In the genomic region with DNA sequence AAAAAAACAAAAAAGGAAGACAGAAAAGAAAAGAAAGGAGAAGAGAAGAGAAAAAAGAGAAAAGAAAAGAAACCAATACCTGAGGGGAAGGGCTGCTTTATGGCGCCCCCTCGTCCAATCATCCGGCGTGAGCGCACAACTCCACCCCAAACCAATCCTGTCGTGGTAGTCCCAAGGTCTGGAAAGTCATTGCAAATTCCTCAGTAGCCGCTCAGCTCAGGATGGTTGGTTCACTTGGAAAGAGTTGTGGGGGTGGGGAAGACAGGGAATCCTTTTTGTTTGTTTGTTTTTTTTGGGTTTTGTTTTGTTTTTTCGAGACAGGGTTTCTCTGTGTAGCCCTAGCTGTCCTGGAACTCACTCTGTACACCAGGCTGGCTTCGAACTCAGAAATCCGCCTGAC, we compare ENCODE assay signal across 8 mouse cellular contexts. TPM values are rescaled to one million over a fixed set of nuclear protein-coding genes. Genes with fewer than 3 reads are reported as not detected.
DNase-seq lines count a peak whose midpoint lies in the region; ATAC-seq and TF ChIP-seq lines count a peak whose summit lies in the region.

No protein-coding gene starts in this region.

- no peak overlapping the region for H3K27ac ChIP-seq in forebrain, postnatal 0 days (ENCODE audit: low read depth, low read length)
- no peak overlapping the region for H3K27ac ChIP-seq in liver, embryonic 16.5 days (ENCODE audit: low read length)

- H3K36me3 ChIP-seq in E14TG2a.4 (ENCODE audit: insufficient read depth, low read length): peaks cover 91% of the 10 kb centered on the region
- no peaks in the 10 kb centered on the region for H3K36me3 ChIP-seq in forebrain, postnatal 0 days (ENCODE audit: insufficient read depth)
- no peaks in the 10 kb centered on the region for H3K36me3 ChIP-seq in liver, embryonic 16.5 days (ENCODE audit: control insufficient read depth, insufficient read depth)

- H3K9me3 ChIP-seq in E14TG2a.4 (ENCODE audit: low read length): no peaks in the 10 kb centered on the region
- H3K9me3 ChIP-seq in forebrain, postnatal 0 days (ENCODE audit: low read length): no peaks in the 10 kb centered on the region
- no peaks in the 10 kb centered on the region for H3K9me3 ChIP-seq in liver, embryonic 16.5 days (replicated peaks; ENCODE audit: control insufficient read depth, low read length)

- ATAC-seq in forebrain, postnatal 0 days: no peak
- no peak for ATAC-seq in liver, embryonic 16.5 days (ENCODE audit: low read depth)

- no peak overlapping the region for H3K9ac ChIP-seq in forebrain, postnatal 0 days
- no peak overlapping the region for H3K9ac ChIP-seq in liver, embryonic 16.5 days (ENCODE audit: low read depth, low read length)

- DNase-seq in embryo, embryonic 10.5 days (ENCODE audit: low spot score): peak; percentile 35
- no peak for DNase-seq in embryo, embryonic 9.5 days (ENCODE audit: extremely low spot score)
- no peak for DNase-seq in forebrain, postnatal 0 days
- DNase-seq in spleen, adult 12 weeks (ENCODE audit: low spot score): no peak
- no peak for DNase-seq in ovary, postnatal 14 days (ENCODE audit: low spot score)
- DNase-seq in adrenal gland, postnatal 14 days: no peak

- H3K27me3 ChIP-seq in E14TG2a.4 (ENCODE audit: insufficient read depth, low read length): no peaks in the 10 kb centered on the region
- H3K27me3 ChIP-seq in forebrain, postnatal 0 days (ENCODE audit: insufficient read depth, low read length): no peaks in the 10 kb centered on the region; the same call in 1 of the 2 replicates
- peaks cover 23% of the 10 kb centered on the region for H3K27me3 ChIP-seq in liver, embryonic 16.5 days (ENCODE audit: control insufficient read depth, insufficient read depth, low read depth, low read length)

- H3K4me2 ChIP-seq in forebrain, postnatal 0 days (ENCODE audit: low read depth): peak overlapping the region; percentile 76
- H3K4me2 ChIP-seq in liver, embryonic 16.5 days (ENCODE audit: low read depth, low read length): peak overlapping the region; percentile 83

- WGBS in forebrain, postnatal 0 days: 50% methylated on average over 10 of the region's 10 CpGs
- 20% methylated on average over 10 of the region's 10 CpGs for WGBS in liver, embryonic 16.5 days (ENCODE audit: insufficient replicate concordance)

- no peak for TF ChIP-seq CTCF in E14TG2a.4 (conservative IDR thresholded peaks at IDR 0.05; ENCODE audit: low read length)
- TF ChIP-seq CTCF in forebrain, postnatal 0 days (IDR thresholded peaks at IDR 0.05; ENCODE audit: low read depth): no peak

- H3K4me1 ChIP-seq in E14TG2a.4 (replicated peaks; ENCODE audit: low read depth, low read length): peaks cover 55% of the 10 kb centered on the region
- peaks cover 4% of the 10 kb centered on the region; the same call in 1 of the 2 replicates for H3K4me1 ChIP-seq in forebrain, postnatal 0 days (ENCODE audit: insufficient read depth)
- peaks cover 12% of the 10 kb centered on the region for H3K4me1 ChIP-seq in liver, embryonic 16.5 days (ENCODE audit: control insufficient read depth, low read depth, low read length)

- peak overlapping the region; percentile 95 for H3K4me3 ChIP-seq in E14TG2a.4 (replicated peaks; ENCODE audit: low read length)
- H3K4me3 ChIP-seq in forebrain, postnatal 0 days (ENCODE audit: low read depth, low read length): 0 out of 2 replicates have a peak overlapping the region, but pooled peaks have one; percentile 43
- peak overlapping the region; percentile 62 for H3K4me3 ChIP-seq in liver, embryonic 16.5 days (ENCODE audit: low read depth, low read length)

RNA-seq across cellular contexts. Expression of gene Tet1, which starts 23.3 kb away (rescaled TPM):
- 26.2 and 32.7 TPM in 2 replicates for total RNA-seq in forebrain, postnatal 0 days (2014; rRNA removed)
- polyA plus RNA-seq in forebrain, postnatal 0 days (2015; fragmentation: Nextera tagmentation; extraction: Ambion mirVana): 17.2 and 32.1 TPM in 2 replicates
- 1.5 and 2.4 TPM in 2 replicates for polyA plus RNA-seq in liver, embryonic 16.5 days (2015; fragmentation: Nextera tagmentation; extraction: Ambion mirVana)
- 7.2 and 11.0 TPM in 2 replicates for total RNA-seq in adrenal gland, postnatal 14 days (2021)

RNA-seq across cellular contexts. Expression of gene Slc25a16, which starts 35.0 kb away (rescaled TPM):
- 23.1 and 25.1 TPM in 2 replicates for total RNA-seq in forebrain, postnatal 0 days (2014; rRNA removed)
- 10.4 and 15.1 TPM in 2 replicates for polyA plus RNA-seq in forebrain, postnatal 0 days (2015; fragmentation: Nextera tagmentation; extraction: Ambion mirVana)
- 7.5 and 8.5 TPM in 2 replicates for polyA plus RNA-seq in liver, embryonic 16.5 days (2015; fragmentation: Nextera tagmentation; extraction: Ambion mirVana)
- total RNA-seq in adrenal gland, postnatal 14 days (2021): 36.9 and 39.0 TPM in 2 replicates

Comparison
In these comparisons a context has a peak if more than half of its experiments do, and no peak if none do; other contexts are left out.
1. H3K4me3 ChIP-seq: peak in every context shown above with its lines; median percentile 95 in E14TG2a.4; 62 in liver, embryonic 16.5 days; 43 in forebrain, postnatal 0 days.